Mouse (Mus musculus): ENCODE results near the gene 9130213A22Rik.

DNA sequence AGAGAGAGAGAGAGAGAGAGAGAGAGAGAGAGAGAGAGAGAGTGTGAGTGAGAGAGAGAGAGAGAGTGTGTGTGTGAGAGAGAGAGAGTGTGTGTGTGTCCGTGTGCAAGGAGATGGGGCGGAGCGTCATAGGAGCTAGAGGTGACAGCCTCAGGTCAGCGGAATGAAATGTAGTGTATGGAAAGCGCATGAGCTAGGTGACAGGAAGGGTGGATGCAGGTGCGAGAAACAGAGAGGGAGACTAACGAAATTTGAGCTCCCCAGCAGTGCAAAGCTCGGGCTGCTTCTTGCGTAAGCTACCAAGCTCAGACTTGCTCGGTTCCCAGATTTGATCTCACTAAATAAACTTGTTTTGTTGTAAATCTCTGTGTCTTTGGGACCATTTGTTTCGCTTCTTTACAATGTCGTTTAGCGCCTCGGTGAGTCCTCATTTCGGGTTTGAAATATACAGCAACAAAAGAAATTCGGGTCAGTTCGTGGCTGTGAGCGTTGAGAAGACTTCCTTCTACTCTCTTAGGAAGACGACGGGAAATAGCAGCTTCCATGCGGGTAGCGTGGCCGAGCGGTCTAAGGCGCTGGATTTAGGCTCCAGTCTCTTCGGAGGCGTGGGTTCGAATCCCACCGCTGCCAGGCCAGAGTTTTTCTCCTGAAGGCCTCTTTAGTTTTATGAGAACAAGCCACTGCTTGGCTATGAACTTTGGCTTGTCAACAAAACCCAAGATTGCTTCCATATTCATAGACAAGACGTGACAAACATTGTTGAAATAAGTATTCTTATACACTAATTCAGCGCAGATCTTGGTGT is 1.5 kb upstream of the 9130213A22Rik start:
- no peak for TF ChIP-seq GATA1 (IDR thresholded peaks at IDR 0.05; ENCODE audit: borderline replicate concordance, low read length)
- no peak for TF ChIP-seq FLI1 (IDR thresholded peaks at IDR 0.05; ENCODE audit: low read length)

Measured in megakaryocyte, embryonic 14.5 days (primary cell).